Mouse (Mus musculus) hindbrain, embryonic 14.5 days (tissue): Measurements from ENCODE around the gene Gabarapl1. TPM values are rescaled to one million over a fixed set of nuclear protein-coding genes. Genes with fewer than 3 reads are reported as not detected.
"Not testable (repeated sequence)": the region's sequence is repeated elsewhere in the genome, so short reads cannot be mapped to it uniquely, and the experiment has no call there.

Source experiments
- ATAC-seq: fragments of 200-750 bp; cut with Nextera tagmentation; 2 replicates; pipeline ENCODE4 v1.8.0; 2017; ENCODE audit warnings: moderate number of reproducible peaks, mild to moderate bottlenecking, moderate TSS enrichment, moderate library complexity; ENCODE audit not compliant: low FRiP score
- DNase-seq: peaks from one replicate; pipeline ENCODE4 v3.0.0-alpha.2; 2015; ENCODE audit warnings: low spot score
- H3K27ac ChIP-seq: fragments of 300-500 bp; sonication (generic); 2 replicates; pipeline ENCODE4 v1.5.1; 2014; ENCODE audit warnings: mild to moderate bottlenecking, moderate library complexity
- H3K27me3 ChIP-seq: fragments of 300-500 bp; sonication (generic); 2 replicates; pipeline ENCODE4 v1.6.1; 2014; ENCODE audit warnings: mild to moderate bottlenecking, low read length, mixed read lengths; ENCODE audit not compliant: control insufficient read depth, insufficient read depth
- H3K36me3 ChIP-seq: fragments of 300-500 bp; sonication (generic); replicated peaks from 2 replicates; pipeline ENCODE4 v1.6.1; 2014; ENCODE audit not compliant: control insufficient read depth, insufficient read depth
- H3K4me1 ChIP-seq: fragments of 300-500 bp; sonication (generic); replicated peaks from 2 replicates; pipeline ENCODE4 v1.6.1; 2014; ENCODE audit warnings: antibody characterized with exemption, low read length, mixed read lengths; ENCODE audit not compliant: control insufficient read depth, insufficient read depth
- H3K4me2 ChIP-seq: fragments of 300-500 bp; sonication (generic); replicated peaks from 2 replicates; pipeline ENCODE4 v1.6.1; 2014; ENCODE audit warnings: mild to moderate bottlenecking, moderate library complexity
- H3K4me3 ChIP-seq: fragments of 300-500 bp; sonication (generic); replicated peaks from 2 replicates; pipeline ENCODE4 v1.5.1; 2014; ENCODE audit warnings: mild to moderate bottlenecking, low read length
- H3K9ac ChIP-seq: fragments of 300-500 bp; sonication (generic); 2 replicates; pipeline ENCODE4 v1.6.1; 2014
- H3K9me3 ChIP-seq: fragments of 300-500 bp; sonication (generic); 2 replicates; pipeline ENCODE4 v1.6.1; 2016; ENCODE audit warnings: low read length; ENCODE audit not compliant: control insufficient read depth
- WGBS: fragments of 180-500 bp; shearing (Covaris S2); extraction: QIAGEN DNeasy Blood & Tissue Kit; methylation state at CpG from one replicate; pipeline ENCODE4 v1.1.7; 2014; 5-methylcytosine and 5-hydroxymethylcytosine counted together
- polyA plus RNA-seq: library from polyadenylated mRNA; unstranded; fragments of >200 nt; fragmentation: Nextera tagmentation; extraction: Ambion mirVana; gene quantifications from 2 replicates; pipeline ENCODE4 v1.2.1, GENCODE M21; 2014

Gabarapl1 gene
- 74.7 and 80.9 TPM in 2 replicates for polyA plus RNA-seq

GRCm38 (mm10) chr6:129532942-129533860 is at the start of gene Gabarapl1:
Gene Gabarapl1 (plus strand): TSS chr6:129533160.
- no peaks in the 10 kb centered on the region for H3K27me3 ChIP-seq
- under 1% methylated on average over 55 of the region's 55 CpGs for WGBS
- peak; percentile 88 for DNase-seq
- H3K27ac ChIP-seq: peak within 1 kb of the TSS; percentile 94
- peak within 1 kb of the TSS; percentile 95 for H3K9ac ChIP-seq
- H3K4me2 ChIP-seq: peak within 1 kb of the TSS; percentile 75
- H3K36me3 ChIP-seq: peaks cover 10% of the 10 kb centered on the region
- no peaks in the 10 kb centered on the region for H3K9me3 ChIP-seq
- ATAC-seq: peak; percentile 86
- H3K4me3 ChIP-seq: peak within 1 kb of the TSS; percentile 94
- H3K4me1 ChIP-seq: peaks cover 24% of the 10 kb centered on the region

DNA sequence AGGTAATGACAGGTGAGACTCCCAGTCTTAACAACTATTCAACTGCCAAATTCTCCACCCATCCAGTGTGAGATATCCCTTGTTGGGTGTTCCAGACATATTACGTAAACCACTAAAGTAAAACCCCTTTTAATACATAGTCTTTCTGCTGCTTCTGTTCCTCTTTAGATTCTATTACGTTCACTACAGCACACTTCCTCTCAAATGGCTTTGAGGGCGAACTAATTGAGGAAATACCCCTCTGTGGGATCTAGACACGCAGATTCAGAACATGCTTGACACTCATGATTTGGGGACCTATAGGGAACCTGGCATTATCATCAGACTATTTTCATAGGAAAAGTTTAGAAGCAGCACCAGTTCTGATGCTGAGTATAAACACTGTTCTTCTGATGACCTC is 38.0 kb upstream of the Gabarapl1 start:
- Histone ChIP-seq H3K9me3 (no peaks in the 10 kb centered on the region), H3K36me3 (no peaks in the 10 kb centered on the region), H3K27me3 (no peaks in the 10 kb centered on the region), H3K4me3 (no peak overlapping the region), H3K9ac (no peak overlapping the region), H3K27ac (no peak overlapping the region), H3K4me2 (no peak overlapping the region), H3K4me1 (no peaks in the 10 kb centered on the region)
- WGBS: 90% methylated on average over 4 of the region's 4 CpGs
- DNase-seq: no peak
- ATAC-seq: no peak

DNA sequence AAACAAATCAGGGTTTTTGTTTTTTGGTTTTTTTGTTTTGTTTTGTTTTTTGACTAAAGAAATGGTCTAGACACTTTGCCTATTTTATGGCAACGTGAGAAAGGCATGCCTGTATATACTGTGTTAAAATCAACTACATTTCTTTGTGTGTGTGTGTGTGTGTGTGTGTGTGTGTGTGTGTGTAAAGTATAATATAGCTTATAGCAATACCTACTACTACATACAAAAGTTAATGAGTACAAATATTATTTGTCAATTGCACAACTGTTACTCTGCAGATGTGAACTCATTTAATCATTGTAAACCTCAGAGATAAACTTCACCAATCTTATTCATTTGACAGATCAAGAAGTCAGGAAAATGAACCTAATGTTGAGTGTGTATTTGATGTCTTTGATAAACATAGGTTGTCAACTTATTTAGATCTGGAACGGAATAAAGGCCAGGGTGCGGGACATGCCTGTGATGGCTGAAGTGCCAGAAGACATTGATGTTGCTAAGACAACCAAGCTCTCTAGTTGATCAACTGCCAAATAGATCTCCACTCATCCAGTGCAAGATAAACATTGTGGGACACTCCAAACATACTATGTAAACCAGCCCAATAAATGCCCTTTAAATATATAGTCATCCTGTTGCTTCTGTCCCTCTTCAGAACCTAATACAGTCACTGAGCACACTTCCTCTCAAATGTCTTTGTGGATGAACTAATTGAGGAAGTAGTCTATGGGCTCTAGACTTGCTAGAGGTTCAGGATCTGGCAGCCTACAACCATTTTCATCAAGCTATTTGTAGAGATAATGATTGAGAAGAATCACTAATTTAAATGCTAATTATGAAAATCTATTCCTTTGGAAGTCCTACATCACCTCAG is 35.4 kb upstream of the Gabarapl1 start:
- Histone ChIP-seq H3K4me3 (no peak overlapping the region), H3K4me1 (no peaks in the 10 kb centered on the region), H3K9me3 (no peaks in the 10 kb centered on the region), H3K4me2 (no peak overlapping the region), H3K27ac (no peak overlapping the region), H3K9ac (no peak overlapping the region), H3K36me3 (no peaks in the 10 kb centered on the region), H3K27me3 (no peaks in the 10 kb centered on the region)
- no peak for DNase-seq
- ATAC-seq: no peak
- 91% methylated on average over 3 of the region's 3 CpGs for WGBS

DNA sequence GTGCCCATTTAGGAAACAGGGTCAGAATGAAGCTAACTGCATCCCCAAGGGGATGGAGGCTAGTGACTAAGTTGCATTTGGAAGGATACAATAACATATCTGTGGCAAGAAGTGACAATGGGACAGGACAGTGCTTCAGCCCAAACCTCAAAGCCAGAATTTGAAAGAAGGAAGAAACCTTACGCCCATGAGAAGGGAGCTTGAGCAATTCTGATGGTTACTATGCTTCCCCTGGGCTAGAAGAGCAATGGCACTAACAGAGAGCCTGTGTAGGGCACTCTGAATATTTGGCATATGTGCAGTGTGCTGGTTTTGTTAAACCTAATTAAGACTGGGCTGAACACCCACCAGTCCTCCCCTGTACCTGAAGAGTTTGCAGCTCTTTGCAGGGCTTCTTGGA is 33.4 kb upstream of the Gabarapl1 start:
- H3K27me3 ChIP-seq, H3K27ac ChIP-seq, ATAC-seq, H3K4me2 ChIP-seq, H3K9me3 ChIP-seq, H3K4me3 ChIP-seq, H3K4me1 ChIP-seq, H3K36me3 ChIP-seq, DNase-seq, H3K9ac ChIP-seq: not testable (repeated sequence)
- WGBS: 100% methylated on average over 1 of the region's 1 CpGs

DNA sequence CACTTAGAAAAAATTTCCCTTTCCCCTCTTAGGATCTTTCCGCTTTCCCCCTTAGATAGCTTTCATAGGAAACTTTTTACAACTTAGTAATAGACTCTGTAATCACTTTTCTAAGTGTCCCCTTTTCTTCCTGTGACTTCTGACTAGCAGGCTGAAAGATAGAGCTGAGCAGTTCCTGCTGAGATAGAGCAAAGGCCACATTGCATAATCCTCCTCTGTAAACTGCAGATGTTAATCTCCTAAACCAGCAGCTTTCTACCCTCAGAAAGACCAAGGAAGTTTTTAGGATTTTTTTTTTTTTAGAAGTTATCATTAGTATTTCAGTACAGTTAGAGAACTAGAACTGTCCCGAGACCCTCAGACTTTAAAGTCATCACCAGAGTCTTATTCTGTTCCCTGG is 29.5 kb upstream of the Gabarapl1 start:
- no peaks in the 10 kb centered on the region for H3K9me3 ChIP-seq
- no peaks in the 10 kb centered on the region for H3K4me1 ChIP-seq
- H3K4me3 ChIP-seq: no peak overlapping the region
- H3K9ac ChIP-seq: no peak overlapping the region
- no peaks in the 10 kb centered on the region for H3K36me3 ChIP-seq
- 85% methylated on average over 2 of the region's 2 CpGs for WGBS
- no peak overlapping the region for H3K27ac ChIP-seq
- DNase-seq (no peak), ATAC-seq (no peak)
- no peaks in the 10 kb centered on the region for H3K27me3 ChIP-seq
- no peak overlapping the region for H3K4me2 ChIP-seq

DNA sequence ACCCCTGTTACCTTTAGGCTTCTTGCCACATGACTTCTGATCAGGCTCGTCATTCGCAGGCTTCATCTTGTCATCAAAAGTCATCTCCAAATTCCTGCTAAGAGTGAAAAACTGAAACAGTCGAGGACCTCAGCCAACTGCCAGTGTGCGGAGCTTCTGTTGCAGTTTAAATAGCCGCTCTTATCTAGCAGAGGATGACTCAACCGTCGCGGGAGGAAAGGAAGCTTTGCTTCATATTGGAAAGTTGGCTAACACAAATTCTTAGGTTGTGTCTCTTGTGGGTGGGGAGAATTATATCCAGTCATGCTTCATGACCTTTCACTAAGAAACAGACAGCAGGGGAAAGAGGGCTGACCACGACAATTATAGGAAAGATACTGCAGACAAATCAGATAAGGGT is 25.9 kb upstream of the Gabarapl1 start, which contains the start of gene Olr1:
Gene Olr1, minus strand, starts transcription at position 142 of the 400 bp plus-strand sequence.
- Histone ChIP-seq H3K4me2 (no peak within 1 kb of the TSS), H3K27me3 (no peaks in the 10 kb centered on the region), H3K9ac (no peak within 1 kb of the TSS), H3K4me1 (no peaks in the 10 kb centered on the region), H3K9me3 (no peaks in the 10 kb centered on the region), H3K27ac (no peak within 1 kb of the TSS), H3K4me3 (no peak within 1 kb of the TSS), H3K36me3 (no peaks in the 10 kb centered on the region)
- DNase-seq (no peak), ATAC-seq (no peak)
- 87% methylated on average over 9 of the region's 9 CpGs for WGBS

- Histone ChIP-seq H3K36me3 (no peaks in the 10 kb centered on the region), H3K9ac (no peak overlapping the region), H3K4me1 (no peaks in the 10 kb centered on the region), H3K27me3 (no peaks in the 10 kb centered on the region), H3K27ac (no peak overlapping the region), H3K4me2 (no peak overlapping the region), H3K9me3 (no peaks in the 10 kb centered on the region), H3K4me3 (no peak overlapping the region)
- 79% methylated on average over 6 of the region's 6 CpGs for WGBS
- DNase-seq: no peak
- ATAC-seq: no peak
Measured at GRCm38 (mm10) chr6:129510120-129510911, 22.6 kb upstream of the Gabarapl1 start.

DNA sequence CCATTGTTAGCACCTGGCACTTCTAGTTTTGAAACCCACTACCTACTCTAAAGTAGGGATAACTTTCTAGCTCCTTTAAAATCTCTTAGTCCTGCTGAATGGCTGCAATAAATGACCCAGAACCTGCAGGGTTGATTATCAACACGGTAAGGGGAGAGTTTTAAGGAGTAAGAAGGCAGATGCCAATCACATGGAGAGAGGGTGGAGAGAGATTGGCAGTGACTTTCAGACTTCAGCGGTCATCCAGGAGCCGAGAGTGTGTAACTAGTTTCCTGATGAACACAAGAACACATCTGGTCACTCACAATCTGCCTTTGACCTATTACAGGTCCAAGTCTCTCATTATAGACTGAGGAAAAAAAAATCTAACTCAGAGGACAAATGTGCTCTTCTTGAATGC is 20.6 kb upstream of the Gabarapl1 start, which contains the start of gene Tmem52b:
Gene Tmem52b, plus strand, starts transcription at position 189 of the 400 bp plus-strand sequence.
- WGBS: 76% methylated on average over 3 of the region's 3 CpGs
- ATAC-seq: no peak

More for the DNA sequence above, 20.6 kb upstream of the Gabarapl1 start, which contains the start of gene Tmem52b:
- no peaks in the 10 kb centered on the region for H3K9me3 ChIP-seq
- no peak within 1 kb of the TSS for H3K9ac ChIP-seq
- DNase-seq: no peak
- no peaks in the 10 kb centered on the region for H3K36me3 ChIP-seq
- H3K4me1 ChIP-seq: no peaks in the 10 kb centered on the region
- no peak within 1 kb of the TSS for H3K4me2 ChIP-seq
- H3K27me3 ChIP-seq: no peaks in the 10 kb centered on the region
- H3K4me3 ChIP-seq: no peak within 1 kb of the TSS
- H3K27ac ChIP-seq: no peak within 1 kb of the TSS
